Mouse (Mus musculus) T-cell, adult 2 months (primary cell): ENCODE results near the gene Grrp1.

Experiments used
- DNase-seq: peaks from one replicate; pipeline ENCODE4 v3.0.0; 2022; ENCODE audit warnings: low spot score

Grrp1 gene

GRCm38 (mm10) chr4:134243516-134244250, 10.2 kb downstream of the Grrp1 start, which contains the start of gene E130218I03Rik:
E130218I03Rik (plus strand) TSS chr4:134243662.
- no peak for DNase-seq

GRCm38 (mm10) chr4:134238686-134239085, 15.2 kb downstream of the Grrp1 start:
- no peak for DNase-seq

GRCm38 (mm10) chr4:134238279-134238651, 15.6 kb downstream of the Grrp1 start, which contains the start of gene Cnksr1:
Cnksr1 (minus strand) TSS chr4:134238399.
- no peak for DNase-seq

- DNase-seq: no peak
Measured at GRCm38 (mm10) chr4:134237582-134238278, 16.2 kb downstream of the Grrp1 start.

- no peak for DNase-seq
Measured at GRCm38 (mm10) chr4:134234876-134235275, 19.0 kb downstream of the Grrp1 start.

GRCm38 (mm10) chr4:134230431-134230830, 23.5 kb downstream of the Grrp1 start:
- DNase-seq: no peak

- no peak for DNase-seq
Measured at GRCm38 (mm10) chr4:134227194-134227593, 26.7 kb downstream of the Grrp1 start, which contains the start of gene Catsper4. Catsper4 (minus strand) TSS chr4:134227383.

- DNase-seq: no peak
Measured at GRCm38 (mm10) chr4:134222793-134223600, 30.9 kb downstream of the Grrp1 start.

- no peak for DNase-seq
Measured at GRCm38 (mm10) chr4:134206488-134207053, 47.3 kb downstream of the Grrp1 start.

GRCm38 (mm10) chr4:134203340-134203896, 50.5 kb downstream of the Grrp1 start:
- DNase-seq: no peak

GRCm38 (mm10) chr4:134202904-134203303, 51.0 kb downstream of the Grrp1 start, which contains the start of gene Gm7534:
Gm7534 (minus strand) TSS chr4:134203004.
- DNase-seq: no peak
